Mouse (Mus musculus) CH12.LX (cell line): ENCODE results near the gene Phf20. TPM values are rescaled to one million over a fixed set of nuclear protein-coding genes. Genes with fewer than 3 reads are reported as not detected.
"Not testable (repeated sequence)": the region's sequence is repeated elsewhere in the genome, so short reads cannot be mapped to it uniquely, and the experiment has no call there.

Source experiments
- DNase-seq: peaks from one replicate; pipeline ENCODE4 v3.0.0-alpha.2; 2013; ENCODE audit errors: extremely low read depth
- H3K27ac ChIP-seq: 2 replicates; pipeline ENCODE4 v1.5.1; 2012; ENCODE audit warnings: low read depth, mild to moderate bottlenecking, control low read depth, moderate library complexity; ENCODE audit not compliant: insufficient read depth
- H3K27me3 ChIP-seq: replicated peaks from 2 replicates; pipeline ENCODE3; 2012; ENCODE audit warnings: inconsistent platforms
- H3K36me3 ChIP-seq, 2 experiments: replicated peaks in 1 of 2; 2 replicates each; pipeline versions ENCODE3 to v1.6.1; 2012; ENCODE audit warnings: inconsistent platforms in 1 of 2, low read length in 1 of 2, mild to moderate bottlenecking in 1 of 2, mixed read lengths in 1 of 2, moderate library complexity in 1 of 2; ENCODE audit not compliant: control insufficient read depth in 1 of 2, insufficient read depth in 1 of 2
- H3K4me1 ChIP-seq, 2 experiments: 2 replicates each; pipeline ENCODE4 v1.6.1; 2012; ENCODE audit warnings: inconsistent platforms in 1 of 2, moderate library complexity in 1 of 2; ENCODE audit not compliant: insufficient read depth in 2 of 2, control insufficient read depth in 1 of 2
- H3K4me2 ChIP-seq: 2 replicates; pipeline ENCODE4 v1.6.1; 2012; ENCODE audit warnings: low read depth, mild to moderate bottlenecking, control low read depth; ENCODE audit not compliant: poor library complexity, insufficient read depth, severe bottlenecking
- H3K4me3 ChIP-seq, 3 experiments: fragments of 150-350 bp in 1 of 3; sonication (generic) in 1 of 3; replicated peaks in 1 of 3; 2 replicates each; pipeline versions ENCODE3 to v1.5.1; 2011 to 2012; ENCODE audit warnings: low read depth in 2 of 3, low read length in 2 of 3, mild to moderate bottlenecking in 2 of 3, moderate library complexity in 2 of 3, control low read depth in 1 of 3, improper control_type of control experiment in 1 of 3, inconsistent platforms in 1 of 3, mixed read lengths in 1 of 3; ENCODE audit not compliant: poor library complexity in 1 of 3
- H3K79me2 ChIP-seq: replicated peaks from 2 replicates; pipeline ENCODE4 v1.6.1; 2012; ENCODE audit warnings: mild to moderate bottlenecking, moderate library complexity; ENCODE audit not compliant: control insufficient read depth, poor library complexity, insufficient read depth, severe bottlenecking; ENCODE audit errors: extremely low read depth
- H3K9ac ChIP-seq: 2 replicates; pipeline ENCODE4 v1.6.1; 2012; ENCODE audit warnings: low read depth, mild to moderate bottlenecking, control low read depth, moderate library complexity; ENCODE audit not compliant: insufficient read depth
- H3K9me3 ChIP-seq: replicated peaks from 2 replicates; pipeline ENCODE3; 2012; ENCODE audit warnings: low read length, inconsistent platforms, mixed read lengths
- BHLHE40 ChIP-seq: IDR thresholded peaks from 2 replicates; pipeline ENCODE4 v1.6.1; 2011; ENCODE audit warnings: mild to moderate bottlenecking, low read depth, low read length, improper control_type of control experiment
- CHD1 ChIP-seq: IDR thresholded peaks from 2 replicates; pipeline ENCODE4 v1.6.1; 2012; ENCODE audit warnings: low read depth, low read length, improper control_type of control experiment, inconsistent platforms
- CHD2 ChIP-seq: IDR thresholded peaks from 2 replicates; pipeline ENCODE4 v1.6.1; 2011; ENCODE audit warnings: low read length, improper control_type of control experiment
- ELF1 ChIP-seq: IDR thresholded peaks from 2 replicates; pipeline ENCODE4 v1.6.1; 2014; ENCODE audit warnings: low read depth, mild to moderate bottlenecking, inconsistent platforms, low read length, improper control_type of control experiment
- EP300 ChIP-seq: IDR thresholded peaks from 2 replicates; pipeline ENCODE4 v1.6.1; 2011; ENCODE audit warnings: low read length, improper control_type of control experiment
- ETS1 ChIP-seq: conservative IDR thresholded peaks from 2 replicates; pipeline ENCODE4 v1.6.1; 2012; ENCODE audit warnings: low read depth, mild to moderate bottlenecking, inconsistent platforms, low read length, improper control_type of control experiment, moderate library complexity
- HCFC1 ChIP-seq: IDR thresholded peaks from 2 replicates; pipeline ENCODE4 v1.6.1; 2012; ENCODE audit warnings: low read depth, mild to moderate bottlenecking, inconsistent platforms, low read length, improper control_type of control experiment
- IRF4 ChIP-seq: IDR thresholded peaks from 2 replicates; pipeline ENCODE4 v1.6.1; 2014; ENCODE audit warnings: low read depth, mild to moderate bottlenecking, inconsistent platforms, low read length, improper control_type of control experiment
- JUN ChIP-seq: IDR thresholded peaks from 2 replicates; pipeline ENCODE4 v1.6.1; 2011; ENCODE audit warnings: low read depth, mild to moderate bottlenecking, low read length, improper control_type of control experiment, moderate library complexity; ENCODE audit not compliant: insufficient read depth
- JUND ChIP-seq: conservative IDR thresholded peaks from 2 replicates; pipeline ENCODE4 v1.6.1; 2011; ENCODE audit warnings: low read depth, low read length, improper control_type of control experiment
- MAZ ChIP-seq: IDR thresholded peaks from 2 replicates; pipeline ENCODE4 v1.6.1; 2012; ENCODE audit warnings: low read depth, mild to moderate bottlenecking, inconsistent platforms, low read length, improper control_type of control experiment, moderate library complexity
- MEF2A ChIP-seq: IDR thresholded peaks from 2 replicates; pipeline ENCODE4 v1.6.1; 2014; ENCODE audit warnings: low read depth, mild to moderate bottlenecking, inconsistent platforms, low read length, improper control_type of control experiment, borderline replicate concordance
- MYC ChIP-seq: IDR thresholded peaks from 2 replicates; pipeline ENCODE4 v1.6.1; 2011; ENCODE audit warnings: low read depth, mild to moderate bottlenecking, improper control_type of control experiment, low read length
- RAD21 ChIP-seq: IDR thresholded peaks from 2 replicates; pipeline ENCODE4 v1.6.1; 2011; ENCODE audit warnings: low read depth, mild to moderate bottlenecking, low read length, improper control_type of control experiment, moderate library complexity
- RCOR1 ChIP-seq: conservative IDR thresholded peaks from 2 replicates; pipeline ENCODE4 v1.6.1; 2012; ENCODE audit warnings: low read depth, mild to moderate bottlenecking, inconsistent platforms, low read length, improper control_type of control experiment
- SMC3 ChIP-seq: IDR thresholded peaks from 2 replicates; pipeline ENCODE4 v1.6.1; 2011; ENCODE audit warnings: low read depth, low read length, improper control_type of control experiment
- TBP ChIP-seq: conservative IDR thresholded peaks from 2 replicates; pipeline ENCODE4 v1.6.1; 2011; ENCODE audit warnings: low read depth, low read length, improper control_type of control experiment
- TCF12 ChIP-seq: IDR thresholded peaks from 2 replicates; pipeline ENCODE4 v1.6.1; 2014; ENCODE audit warnings: low read depth, mild to moderate bottlenecking, inconsistent platforms, low read length, improper control_type of control experiment
- USF2 ChIP-seq: conservative IDR thresholded peaks from 2 replicates; pipeline ENCODE4 v1.6.1; 2011; ENCODE audit warnings: low read depth, low read length, improper control_type of control experiment
- ZC3H11A ChIP-seq: IDR thresholded peaks from 2 replicates; pipeline ENCODE4 v1.6.1; 2012; ENCODE audit warnings: low read depth, mild to moderate bottlenecking, inconsistent platforms, low read length, improper control_type of control experiment
- ZKSCAN1 ChIP-seq: IDR thresholded peaks from 2 replicates; pipeline ENCODE4 v1.6.1; 2012; ENCODE audit warnings: low read depth, inconsistent platforms, low read length, improper control_type of control experiment, borderline replicate concordance
- ZMIZ1 ChIP-seq: IDR thresholded peaks from 2 replicates; pipeline ENCODE4 v1.6.1; 2012; ENCODE audit warnings: low read depth, mild to moderate bottlenecking, inconsistent platforms, low read length, improper control_type of control experiment
- ZNF384 ChIP-seq: IDR thresholded peaks from 2 replicates; pipeline ENCODE4 v1.6.1; 2012; ENCODE audit warnings: low read depth, low read length, improper control_type of control experiment, inconsistent platforms
- dilution Hi-C: fragments of 300-500 bp; cut with MboI; formaldehyde crosslinking; loops from 2 replicates; pipeline ENCODE4 v1.14.3; 2020; ENCODE audit warnings: low sequenced_read_pairs; ENCODE audit not compliant: extremely low pct_unique_long_range_greater_than_20kb, extremely low pct_ligation_motif_present
- in situ Hi-C: fragments of 300-500 bp; cut with MboI; formaldehyde crosslinking; loops from 3 replicates; pipeline ENCODE4 v1.14.3; 2019; ENCODE audit warnings: low sequenced_read_pairs, low pct_ligation_motif_present, low pct_unique_long_range_greater_than_20kb, mixed read lengths
- polyA plus RNA-seq: library from polyadenylated mRNA; unstranded; fragments of >175 nt; gene quantifications from 2 replicates; pipeline ENCODE4 v1.2.1, GENCODE M21; 2012; ENCODE audit warnings: low read depth; ENCODE audit not compliant: insufficient read length
- total RNA-seq, 2 experiments: library from RNA; depleted of rRNA; stranded (reverse); fragments of 300-350 nt in 1 of 2; fragments of >200 nt in 1 of 2; gene quantifications; 2 replicates each; pipeline ENCODE4 v1.2.3; 2012 to 2014

The Phf20 gene
- total and polyA plus RNA-seq, 3 experiments: 11.7 to 17.6 (median 13.3) TPM

GRCm38 (mm10) chr2:156231340-156231739, 35.1 kb downstream of the Phf20 start:
- Histone ChIP-seq H3K4me1 (peaks cover 11 to 27% of the 10 kb centered on the region in 2 experiments), H3K36me3 (peaks cover 17 to 63% of the 10 kb centered on the region in 2 experiments), H3K9ac (no peak overlapping the region), H3K4me2 (no peak overlapping the region), H3K27me3 (no peaks in the 10 kb centered on the region), H3K79me2 (peaks cover 3% of the 10 kb centered on the region; the same call in 1 of the 2 replicates), H3K27ac (no peak overlapping the region), H3K9me3 (no peaks in the 10 kb centered on the region), H3K4me3 (no peak overlapping the region)
- TF ChIP-seq TBP: no peak
- TF ChIP-seq ZC3H11A: no peak
- TF ChIP-seq BHLHE40: no peak
- TF ChIP-seq CHD2: no peak
- TF ChIP-seq MYC: no peak
- TF ChIP-seq ETS1: no peak
- TF ChIP-seq MAZ: no peak
- TF ChIP-seq JUN: no peak
- TF ChIP-seq ZMIZ1: no peak
- no peak for TF ChIP-seq CHD1
- TF ChIP-seq SMC3: no peak
- no peak for TF ChIP-seq EP300
- in situ Hi-C loops: no loop called here
- dilution Hi-C loops: no loop called here
- no peak for DNase-seq

- Histone ChIP-seq H3K4me3 (no peak overlapping the region), H3K9me3 (no peaks in the 10 kb centered on the region), H3K36me3 (peaks cover 16 to 54% of the 10 kb centered on the region in 2 experiments), H3K79me2 (no peaks in the 10 kb centered on the region; the same call in 1 of the 2 replicates), H3K27me3 (no peaks in the 10 kb centered on the region), H3K4me2 (peak overlapping the region; percentile 85), H3K9ac (peak overlapping the region; percentile 61), H3K4me1 (peaks cover 13 to 31% of the 10 kb centered on the region in 2 experiments), H3K27ac (peak overlapping the region; percentile 95)
- TF ChIP-seq EP300 (peak; percentile 69; the same call in 1 of the 2 replicates), ELF1 (peak; percentile 48; the same call in 1 of the 2 replicates), ETS1 (peak; percentile 66), TCF12 (peak; percentile 44; the same call in 1 of the 2 replicates), MEF2A (peak; percentile 96), HCFC1 (no peak), ZNF384 (peak; percentile 64), IRF4 (peak; percentile 83), BHLHE40 (peak; percentile 72), ZKSCAN1 (no peak), USF2 (no peak), CHD1 (peak; percentile 97; the same call in 1 of the 2 replicates), JUN (0 out of 2 replicates have a peak, but pooled peaks have one; percentile 11), TBP (0 out of 2 replicates have a peak, but pooled peaks have one; percentile 20), RCOR1 (no peak), RAD21 (no peak), JUND (0 out of 2 replicates have a peak, but pooled peaks have one; percentile 44), MYC (peak; percentile 89; the same call in 1 of the 2 replicates)
- in situ Hi-C loops (no loop called here), dilution Hi-C loops (no loop called here)
- peak; percentile 64 for DNase-seq
These were observed 37.1 kb downstream of the Phf20 start for GRCm38 (mm10) chr2:156233275-156233948.

- peaks cover 16 to 53% of the 10 kb centered on the region in 2 experiments for H3K36me3 ChIP-seq
- in situ Hi-C loops, H3K79me2 ChIP-seq, dilution Hi-C loops, H3K9me3 ChIP-seq, H3K4me3 ChIP-seq, DNase-seq, H3K27me3 ChIP-seq: not testable (repeated sequence)
- H3K4me2 ChIP-seq: peak overlapping the region; percentile 85; the same call in 1 of the 2 replicates
- peaks cover 13 to 34% of the 10 kb centered on the region in 2 experiments for H3K4me1 ChIP-seq
- H3K27ac ChIP-seq: peak overlapping the region; percentile 95
- H3K9ac ChIP-seq: peak overlapping the region; percentile 61; the same call in 1 of the 2 replicates
These were observed 37.8 kb downstream of the Phf20 start for GRCm38 (mm10) chr2:156234016-156234415.
